Mouse (Mus musculus) thymus, adult 2 months (tissue): Measurements from ENCODE around the gene Gdf10.

ENCODE experiments used
- CTCF ChIP-seq: fragments of 200-500 bp; IDR thresholded peaks from 2 replicates; pipeline ENCODE4 v1.5.1; 2012; ENCODE audit warnings: mild to moderate bottlenecking, control low read depth, low read length, moderate library complexity, borderline replicate concordance; ENCODE audit not compliant: control insufficient read depth, poor library complexity, insufficient read depth; ENCODE audit errors: extremely low read depth
- POLR2A ChIP-seq: fragments of 200-500 bp; IDR thresholded peaks from 2 replicates; pipeline ENCODE4 v1.6.1; 2012; ENCODE audit warnings: mild to moderate bottlenecking, low read length, control low read depth, moderate library complexity; ENCODE audit not compliant: control insufficient read depth, poor library complexity, insufficient read depth; ENCODE audit errors: extremely low read depth

GRCm38 (mm10) chr14:33965675-33966074 lies 42.3 kb downstream of the Gdf10 start:
- TF ChIP-seq CTCF: no peak
- TF ChIP-seq POLR2A: no peak
